Comparison of ENCODE assay signal across 9 mouse cellular contexts in genomic region chr17:36315689-36316253, GRCm38 (mm10). TPM values are rescaled to one million over a fixed set of nuclear protein-coding genes. Genes with fewer than 3 reads are reported as not detected.
DNase-seq lines count a peak whose midpoint lies in the region; ATAC-seq and TF ChIP-seq lines count a peak whose summit lies in the region.
"Had no signal": no experiment of that assay in that cellular context is flagged by ENCODE, and none has a peak within 500 bp of the region (broad histone marks: within the 10 kb centered on the region; RNA-seq: fewer than 3 reads in every experiment).

No protein-coding gene starts in this region.

- H3K27ac ChIP-seq in kidney, postnatal 0 days: no peak overlapping the region
- H3K27ac ChIP-seq in embryonic facial prominence, embryonic 13.5 days: no peak overlapping the region
- H3K27ac ChIP-seq in hindbrain, embryonic 15.5 days (replicated peaks): peak overlapping the region; percentile 96
- H3K27ac ChIP-seq in midbrain, embryonic 15.5 days: peak overlapping the region; percentile 97

- no peak; the same call in 1 of the 2 replicates for ATAC-seq in kidney, postnatal 0 days (replicated peaks; ENCODE audit: low FRiP score, low read depth)
- ATAC-seq in embryonic facial prominence, embryonic 13.5 days (ENCODE audit: insufficient number of reproducible peaks, insufficient read depth, low FRiP score, low TSS enrichment, low read depth): no peak
- peak; percentile 75 for ATAC-seq in hindbrain, embryonic 15.5 days (ENCODE audit: low FRiP score, low read depth)
- peak; percentile 53 for ATAC-seq in midbrain, embryonic 15.5 days (replicated peaks)
- no peak for ATAC-seq in cerebellum, adult (ENCODE audit: insufficient number of reproducible peaks, low FRiP score, low TSS enrichment)

- H3K9me3 ChIP-seq in kidney, postnatal 0 days (replicated peaks; ENCODE audit: low read length): no peaks in the 10 kb centered on the region
- no peaks in the 10 kb centered on the region for H3K9me3 ChIP-seq in embryonic facial prominence, embryonic 13.5 days
- H3K9me3 ChIP-seq in hindbrain, embryonic 15.5 days: no peaks in the 10 kb centered on the region
- no peaks in the 10 kb centered on the region for H3K9me3 ChIP-seq in midbrain, embryonic 15.5 days

- no peaks in the 10 kb centered on the region for H3K27me3 ChIP-seq in kidney, postnatal 0 days (ENCODE audit: insufficient read depth, low read length)
- no peaks in the 10 kb centered on the region for H3K27me3 ChIP-seq in embryonic facial prominence, embryonic 13.5 days
- no peaks in the 10 kb centered on the region for H3K27me3 ChIP-seq in hindbrain, embryonic 15.5 days
- no peaks in the 10 kb centered on the region for H3K27me3 ChIP-seq in midbrain, embryonic 15.5 days (replicated peaks)

- H3K4me2 ChIP-seq in kidney, postnatal 0 days (ENCODE audit: low read length): peak overlapping the region; percentile 86
- H3K4me2 ChIP-seq in embryonic facial prominence, embryonic 13.5 days: peak overlapping the region; percentile 83
- peak overlapping the region; percentile 69 for H3K4me2 ChIP-seq in hindbrain, embryonic 15.5 days
- peak overlapping the region; percentile 72 for H3K4me2 ChIP-seq in midbrain, embryonic 15.5 days

- H3K4me1 ChIP-seq in kidney, postnatal 0 days (replicated peaks; ENCODE audit: insufficient read depth, low read length): no peaks in the 10 kb centered on the region
- no peaks in the 10 kb centered on the region; the same call in 1 of the 2 replicates for H3K4me1 ChIP-seq in embryonic facial prominence, embryonic 13.5 days
- H3K4me1 ChIP-seq in hindbrain, embryonic 15.5 days (replicated peaks): peaks cover 8% of the 10 kb centered on the region
- peaks cover 6% of the 10 kb centered on the region for H3K4me1 ChIP-seq in midbrain, embryonic 15.5 days

- H3K9ac ChIP-seq in kidney, postnatal 0 days (ENCODE audit: low read depth, low read length): no peak overlapping the region
- H3K9ac ChIP-seq in embryonic facial prominence, embryonic 13.5 days: peak overlapping the region; percentile 68
- H3K9ac ChIP-seq in hindbrain, embryonic 15.5 days: peak overlapping the region; percentile 70
- peak overlapping the region; percentile 75 for H3K9ac ChIP-seq in midbrain, embryonic 15.5 days

- H3K36me3 ChIP-seq in kidney, postnatal 0 days (ENCODE audit: insufficient read depth, low read length): no peaks in the 10 kb centered on the region
- no peaks in the 10 kb centered on the region for H3K36me3 ChIP-seq in embryonic facial prominence, embryonic 13.5 days
- no peaks in the 10 kb centered on the region for H3K36me3 ChIP-seq in hindbrain, embryonic 15.5 days
- no peaks in the 10 kb centered on the region for H3K36me3 ChIP-seq in midbrain, embryonic 15.5 days (replicated peaks)

- peak overlapping the region; percentile 50 for H3K4me3 ChIP-seq in kidney, postnatal 0 days (replicated peaks; ENCODE audit: low read depth, low read length)
- peak overlapping the region; percentile 53 for H3K4me3 ChIP-seq in embryonic facial prominence, embryonic 13.5 days
- H3K4me3 ChIP-seq in hindbrain, embryonic 15.5 days: peak overlapping the region; percentile 52
- H3K4me3 ChIP-seq in midbrain, embryonic 15.5 days: peak overlapping the region; percentile 67

- DNase-seq in kidney, postnatal 0 days (ENCODE audit: low spot score): peak; percentile 23
- no peak for DNase-seq in kidney, adult 11 months
- no peak for DNase-seq in adrenal gland, postnatal 10 days
- DNase-seq in left cerebral cortex, adult 8-10 months (ENCODE audit: low spot score in 2 of 2): no peak

- 13% methylated on average over 5 of the region's 5 CpGs for WGBS in kidney, postnatal 0 days
- 17% methylated on average over 5 of the region's 5 CpGs for WGBS in embryonic facial prominence, embryonic 13.5 days
- WGBS in hindbrain, embryonic 15.5 days: 31% methylated on average over 5 of the region's 5 CpGs
- 25% methylated on average over 5 of the region's 5 CpGs for WGBS in midbrain, embryonic 15.5 days

- TF ChIP-seq CTCF in kidney, postnatal 0 days (IDR thresholded peaks at IDR 0.05; ENCODE audit: low read depth): no peak

RNA-seq across cellular contexts. Expression of gene H2-M10.1, which starts 10.2 kb away (rescaled TPM):
- polyA plus RNA-seq in kidney, postnatal 0 days (2015; fragmentation: Nextera tagmentation; extraction: Ambion mirVana): not detected in 2 replicates
- polyA plus RNA-seq in embryonic facial prominence, embryonic 13.5 days (2015; fragmentation: Nextera tagmentation; extraction: Ambion mirVana): not detected in 2 replicates
- polyA plus RNA-seq in hindbrain, embryonic 15.5 days (2015; fragmentation: Nextera tagmentation; extraction: Ambion mirVana): not detected in 2 replicates
- polyA plus RNA-seq in midbrain, embryonic 15.5 days (2015; fragmentation: Nextera tagmentation; extraction: Ambion mirVana): not detected in 2 replicates
- total RNA-seq in adrenal gland, postnatal 10 days (2021): not detected
- not detected for total RNA-seq in left cerebral cortex, adult 8-10 months (2022)
- polyA plus RNA-seq: frontal cortex, adult 2 months had no signal

RNA-seq across cellular contexts. Expression of gene H2-M10.2, which starts 29.5 kb away (rescaled TPM):
- polyA plus RNA-seq in kidney, postnatal 0 days (2015; fragmentation: Nextera tagmentation; extraction: Ambion mirVana): not detected in 2 replicates
- 0.23 TPM in 1 of 2 replicates, not detected in the other for polyA plus RNA-seq in embryonic facial prominence, embryonic 13.5 days (2015; fragmentation: Nextera tagmentation; extraction: Ambion mirVana)
- polyA plus RNA-seq in hindbrain, embryonic 15.5 days (2015; fragmentation: Nextera tagmentation; extraction: Ambion mirVana): 0.29 TPM in 1 of 2 replicates, not detected in the other
- 0.20 and 0.35 TPM in 2 replicates for polyA plus RNA-seq in midbrain, embryonic 15.5 days (2015; fragmentation: Nextera tagmentation; extraction: Ambion mirVana)
- total RNA-seq in adrenal gland, postnatal 10 days (2021): not detected
- not detected for total RNA-seq in left cerebral cortex, adult 8-10 months (2022)
- polyA plus RNA-seq: frontal cortex, adult 2 months had no signal

RNA-seq across cellular contexts. Expression of gene Trim39, which starts 43.7 kb away (rescaled TPM):
- 9.6 and 10.2 TPM in 2 replicates for polyA plus RNA-seq in kidney, postnatal 0 days (2015; fragmentation: Nextera tagmentation; extraction: Ambion mirVana)
- 22.4 and 25.4 TPM in 2 replicates for polyA plus RNA-seq in embryonic facial prominence, embryonic 13.5 days (2015; fragmentation: Nextera tagmentation; extraction: Ambion mirVana)
- polyA plus RNA-seq in hindbrain, embryonic 15.5 days (2015; fragmentation: Nextera tagmentation; extraction: Ambion mirVana): 24.8 and 27.1 TPM in 2 replicates
- polyA plus RNA-seq in midbrain, embryonic 15.5 days (2015; fragmentation: Nextera tagmentation; extraction: Ambion mirVana): 29.0 and 31.2 TPM in 2 replicates
- total RNA-seq in adrenal gland, postnatal 10 days (2021): 10 to 100 TPM; 13.8 to 17.8 TPM
- total RNA-seq in left cerebral cortex, adult 8-10 months (2022): 10 to 100 TPM; 20.6 to 24.7 (median 23.3) TPM

RNA-seq across cellular contexts. Expression of gene H2-M10.3, which starts 52.4 kb away (rescaled TPM):
- not detected in 2 replicates for polyA plus RNA-seq in kidney, postnatal 0 days (2015; fragmentation: Nextera tagmentation; extraction: Ambion mirVana)
- not detected in 2 replicates for polyA plus RNA-seq in embryonic facial prominence, embryonic 13.5 days (2015; fragmentation: Nextera tagmentation; extraction: Ambion mirVana)
- not detected in 2 replicates for polyA plus RNA-seq in hindbrain, embryonic 15.5 days (2015; fragmentation: Nextera tagmentation; extraction: Ambion mirVana)
- polyA plus RNA-seq in midbrain, embryonic 15.5 days (2015; fragmentation: Nextera tagmentation; extraction: Ambion mirVana): not detected in 2 replicates
- not detected for total RNA-seq in adrenal gland, postnatal 10 days (2021)
- not detected for total RNA-seq in left cerebral cortex, adult 8-10 months (2022)
- polyA plus RNA-seq: frontal cortex, adult 2 months had no signal

RNA-seq across cellular contexts. Expression of gene Rpp21, which starts 57.9 kb away (rescaled TPM):
- polyA plus RNA-seq in kidney, postnatal 0 days (2015; fragmentation: Nextera tagmentation; extraction: Ambion mirVana): 119 and 137 TPM in 2 replicates
- 92.3 and 118 TPM in 2 replicates for polyA plus RNA-seq in embryonic facial prominence, embryonic 13.5 days (2015; fragmentation: Nextera tagmentation; extraction: Ambion mirVana)
- polyA plus RNA-seq in hindbrain, embryonic 15.5 days (2015; fragmentation: Nextera tagmentation; extraction: Ambion mirVana): 132 and 133 TPM in 2 replicates
- 124 and 138 TPM in 2 replicates for polyA plus RNA-seq in midbrain, embryonic 15.5 days (2015; fragmentation: Nextera tagmentation; extraction: Ambion mirVana)
- total RNA-seq in adrenal gland, postnatal 10 days (2021): 10 to 100 TPM; 38.3 to 48.1 TPM
- 10 to 100 TPM; 34.6 to 47.5 (median 38.3) TPM for total RNA-seq in left cerebral cortex, adult 8-10 months (2022)

Comparison
In these comparisons a context has a peak if more than half of its experiments do, and no peak if none do; other contexts are left out.
1. ATAC-seq: peak in hindbrain, embryonic 15.5 days (single experiment) and midbrain, embryonic 15.5 days (single experiment); none in kidney, postnatal 0 days (single experiment), embryonic facial prominence, embryonic 13.5 days (single experiment) and cerebellum, adult (single experiment).
2. H3K27ac ChIP-seq: peak in hindbrain, embryonic 15.5 days (single experiment) and midbrain, embryonic 15.5 days (single experiment); none in kidney, postnatal 0 days (single experiment) and embryonic facial prominence, embryonic 13.5 days (single experiment).
3. Peak in every context shown above with its lines, with median percentiles within 50 percentile points of each other: H3K4me2 ChIP-seq and H3K4me3 ChIP-seq.